Mouse (Mus musculus) lung, embryonic 15.5 days (tissue): ENCODE results near the gene Marcks. TPM values are rescaled to one million over a fixed set of nuclear protein-coding genes. Genes with fewer than 3 reads are reported as not detected.

Experiments
- ATAC-seq: fragments of 200-750 bp; cut with Nextera tagmentation; 2 replicates; pipeline ENCODE4 v1.8.0; 2017; ENCODE audit warnings: moderate number of reproducible peaks, borderline replicate concordance; ENCODE audit not compliant: low FRiP score, low TSS enrichment; ENCODE audit errors: extremely low read depth
- H3K27ac ChIP-seq: fragments of 300-500 bp; sonication (generic); 2 replicates; pipeline ENCODE4 v1.5.1; 2015; ENCODE audit warnings: moderate library complexity, mild to moderate bottlenecking, inconsistent platforms
- H3K27me3 ChIP-seq: fragments of 300-500 bp; sonication (generic); 2 replicates; pipeline ENCODE4 v1.6.1; 2015; ENCODE audit warnings: inconsistent platforms
- H3K36me3 ChIP-seq: fragments of 300-500 bp; sonication (generic); 2 replicates; pipeline ENCODE4 v1.6.1; 2015; ENCODE audit warnings: inconsistent platforms
- H3K4me1 ChIP-seq: fragments of 300-500 bp; sonication (generic); 2 replicates; pipeline ENCODE4 v1.6.1; 2015; ENCODE audit warnings: inconsistent platforms
- H3K4me2 ChIP-seq: fragments of 300-500 bp; sonication (generic); 2 replicates; pipeline ENCODE4 v1.6.1; 2015; ENCODE audit warnings: inconsistent platforms, mild to moderate bottlenecking, moderate library complexity
- H3K4me3 ChIP-seq: fragments of 300-500 bp; sonication (generic); 2 replicates; pipeline ENCODE4 v1.5.1; 2015; ENCODE audit warnings: mild to moderate bottlenecking, inconsistent platforms
- H3K9ac ChIP-seq: fragments of 300-500 bp; sonication (generic); 2 replicates; pipeline ENCODE4 v1.6.1; 2015; ENCODE audit warnings: inconsistent platforms
- H3K9me3 ChIP-seq: fragments of 300-500 bp; sonication (generic); 2 replicates; pipeline ENCODE4 v1.6.1; 2016; ENCODE audit warnings: inconsistent platforms
- WGBS: fragments of 180-500 bp; shearing (Covaris S2); methylation state at CpG from one replicate; pipeline ENCODE4 v1.1.7; 2015; 5-methylcytosine and 5-hydroxymethylcytosine counted together
- polyA plus RNA-seq: library from polyadenylated mRNA; unstranded; fragments of >200 nt; fragmentation: Nextera tagmentation; extraction: Ambion mirVana; gene quantifications from 2 replicates; pipeline ENCODE4 v1.2.1, GENCODE M21; 2015

Gene Marcks
- polyA plus RNA-seq, 1 experiment from 2014 or later = 97.6 TPM

GRCm38 (mm10) chr10:37148016-37148415 lies 9.3 kb upstream of the Marcks start:
- Histone ChIP-seq H3K4me1 (no peaks in the 10 kb centered on the region), H3K4me3 (no peak overlapping the region), H3K27ac (no peak overlapping the region), H3K4me2 (no peak overlapping the region), H3K9me3 (no peaks in the 10 kb centered on the region), H3K36me3 (no peaks in the 10 kb centered on the region), H3K27me3 (no peaks in the 10 kb centered on the region), H3K9ac (no peak overlapping the region)
- ATAC-seq = no peak
- 63% methylated on average over 3 of the region's 3 CpGs for WGBS

- no peak overlapping the region for H3K4me3 ChIP-seq
- no peaks in the 10 kb centered on the region for H3K9me3 ChIP-seq
- H3K27ac ChIP-seq = no peak overlapping the region
- H3K27me3 ChIP-seq = no peaks in the 10 kb centered on the region
- WGBS = 89% methylated on average over 1 of the region's 1 CpGs
- no peak for ATAC-seq
- H3K9ac ChIP-seq = no peak overlapping the region
- no peaks in the 10 kb centered on the region for H3K36me3 ChIP-seq
- no peak overlapping the region for H3K4me2 ChIP-seq
- 0 out of 2 replicates have a peak, but pooled peaks cover 8% of the 10 kb centered on the region for H3K4me1 ChIP-seq
These were observed 6.7 kb upstream of the Marcks start for GRCm38 (mm10) chr10:37145456-37145855.

GRCm38 (mm10) chr10:37141621-37142020 lies 2.9 kb upstream of the Marcks start:
- Histone ChIP-seq H3K27me3 (no peaks in the 10 kb centered on the region), H3K9me3 (no peaks in the 10 kb centered on the region), H3K4me3 (peak overlapping the region; percentile 95), H3K36me3 (no peaks in the 10 kb centered on the region), H3K4me2 (peak overlapping the region; percentile 77), H3K27ac (peak overlapping the region; percentile 96), H3K9ac (0 out of 2 replicates have a peak overlapping the region, but pooled peaks have one; percentile 13), H3K4me1 (0 out of 2 replicates have a peak, but pooled peaks cover 8% of the 10 kb centered on the region)
- no peak for ATAC-seq
- 65% methylated on average over 4 of the region's 4 CpGs for WGBS

GRCm38 (mm10) chr10:37140736-37141451 lies 2.2 kb upstream of the Marcks start:
- H3K27ac ChIP-seq = peak overlapping the region; percentile 96
- under 1% methylated on average over 42 of the region's 47 CpGs for WGBS
- H3K9me3 ChIP-seq = no peaks in the 10 kb centered on the region
- H3K4me2 ChIP-seq = peak overlapping the region; percentile 77
- H3K36me3 ChIP-seq = no peaks in the 10 kb centered on the region
- H3K9ac ChIP-seq = peak overlapping the region; percentile 64
- no peaks in the 10 kb centered on the region for H3K27me3 ChIP-seq
- peak overlapping the region; percentile 95 for H3K4me3 ChIP-seq
- H3K4me1 ChIP-seq = 0 out of 2 replicates have a peak, but pooled peaks cover 8% of the 10 kb centered on the region
- ATAC-seq = peak; percentile 90

- peak overlapping the region; percentile 77 for H3K4me2 ChIP-seq
- H3K4me3 ChIP-seq = peak overlapping the region; percentile 95
- H3K9ac ChIP-seq = peak overlapping the region; percentile 64
- no peak for ATAC-seq
- WGBS = under 1% methylated on average over 24 of the region's 24 CpGs
- H3K4me1 ChIP-seq = 0 out of 2 replicates have a peak, but pooled peaks cover 8% of the 10 kb centered on the region
- peak overlapping the region; percentile 96 for H3K27ac ChIP-seq
- H3K27me3 ChIP-seq = no peaks in the 10 kb centered on the region
- no peaks in the 10 kb centered on the region for H3K36me3 ChIP-seq
- H3K9me3 ChIP-seq = no peaks in the 10 kb centered on the region
These were observed 1.5 kb upstream of the Marcks start for GRCm38 (mm10) chr10:37140166-37140735.

GRCm38 (mm10) chr10:37139443-37140165 lies 884 bp upstream of the Marcks start:
- peaks cover 12% of the 10 kb centered on the region; the same call in 1 of the 2 replicates for H3K4me1 ChIP-seq
- H3K9me3 ChIP-seq = no peaks in the 10 kb centered on the region
- no peak for ATAC-seq
- peak overlapping the region; percentile 64 for H3K9ac ChIP-seq
- H3K27ac ChIP-seq = peak overlapping the region; percentile 96
- H3K36me3 ChIP-seq = peaks cover 4% of the 10 kb centered on the region; the same call in 1 of the 2 replicates
- peak overlapping the region; percentile 95 for H3K4me3 ChIP-seq
- H3K4me2 ChIP-seq = peak overlapping the region; percentile 77
- WGBS = under 1% methylated on average over 26 of the region's 26 CpGs
- H3K27me3 ChIP-seq = no peaks in the 10 kb centered on the region

- H3K27ac ChIP-seq = peak overlapping the region; percentile 96
- H3K4me1 ChIP-seq = peaks cover 15% of the 10 kb centered on the region; the same call in 1 of the 2 replicates
- peak overlapping the region; percentile 97 for H3K9ac ChIP-seq
- peaks cover 13% of the 10 kb centered on the region for H3K36me3 ChIP-seq
- WGBS = under 1% methylated on average over 26 of the region's 26 CpGs
- peak overlapping the region; percentile 67 for H3K4me2 ChIP-seq
- H3K27me3 ChIP-seq = no peaks in the 10 kb centered on the region
- peak overlapping the region; percentile 95 for H3K4me3 ChIP-seq
- H3K9me3 ChIP-seq = no peaks in the 10 kb centered on the region
- no peak for ATAC-seq
These were observed 399 bp downstream of the Marcks start for GRCm38 (mm10) chr10:37138311-37138731.

- peak overlapping the region; percentile 95 for H3K4me3 ChIP-seq
- no peaks in the 10 kb centered on the region for H3K27me3 ChIP-seq
- peaks cover 15% of the 10 kb centered on the region; the same call in 1 of the 2 replicates for H3K4me1 ChIP-seq
- peak overlapping the region; percentile 67 for H3K4me2 ChIP-seq
- peak overlapping the region; percentile 96 for H3K27ac ChIP-seq
- WGBS = under 1% methylated on average over 24 of the region's 24 CpGs
- no peaks in the 10 kb centered on the region for H3K9me3 ChIP-seq
- peaks cover 17% of the 10 kb centered on the region for H3K36me3 ChIP-seq
- no peak for ATAC-seq
- peak overlapping the region; percentile 97 for H3K9ac ChIP-seq
These were observed 999 bp downstream of the Marcks start for GRCm38 (mm10) chr10:37137531-37138310.

- Histone ChIP-seq H3K4me2 (peak overlapping the region; percentile 67), H3K9ac (peak overlapping the region; percentile 97), H3K9me3 (no peaks in the 10 kb centered on the region), H3K4me1 (peaks cover 13% of the 10 kb centered on the region; the same call in 1 of the 2 replicates), H3K27me3 (no peaks in the 10 kb centered on the region), H3K27ac (peak overlapping the region; percentile 96), H3K4me3 (peak overlapping the region; percentile 95), H3K36me3 (peaks cover 19% of the 10 kb centered on the region)
- under 1% methylated on average over 49 of the region's 49 CpGs for WGBS
- ATAC-seq = peak; percentile 80
These were observed 1.7 kb downstream of the Marcks start for GRCm38 (mm10) chr10:37136981-37137518.

- H3K4me2 ChIP-seq = peak overlapping the region; percentile 67
- peak overlapping the region; percentile 97 for H3K9ac ChIP-seq
- WGBS = 1% methylated on average over 88 of the region's 99 CpGs
- H3K27me3 ChIP-seq = no peaks in the 10 kb centered on the region
- peaks cover 22% of the 10 kb centered on the region for H3K36me3 ChIP-seq
- peak overlapping the region; percentile 96 for H3K27ac ChIP-seq
- ATAC-seq = no peak
- H3K4me1 ChIP-seq = peaks cover 7% of the 10 kb centered on the region; the same call in 1 of the 2 replicates
- peak overlapping the region; percentile 95 for H3K4me3 ChIP-seq
- no peaks in the 10 kb centered on the region for H3K9me3 ChIP-seq
These were observed 2.6 kb downstream of the Marcks start for GRCm38 (mm10) chr10:37135951-37136751.
